Mouse (Mus musculus) heart, adult 18-20 months (tissue): ENCODE data around the gene Gjc3. TPM values are rescaled to one million over a fixed set of nuclear protein-coding genes. Genes with fewer than 3 reads are reported as not detected.

ENCODE experiments used
- DNase-seq, 2 experiments: peaks; one replicate each; pipeline ENCODE4 v3.0.0; 2021 to 2022; ENCODE audit warnings: mixed read lengths in 1 of 2
- total RNA-seq, 2 experiments: library from RNA; stranded (reverse); gene quantifications; 2 replicates each; pipeline ENCODE4 v1.2.3; 2021

Gjc3 gene
- total RNA-seq, 2 experiments from 2014 or later, result 0.15 to 0.26 TPM

GRCm38 (mm10) chr5:137909564-137910262 is 53.2 kb downstream of the Gjc3 start:
- DNase-seq, result no peak

Other genes starting within 250 kb of the Gjc3 start
- gene Nyap1, start 221.5 kb downstream of the Gjc3 start, total RNA-seq, result 1 to 10 TPM in 1 of 2 experiments, under 1 TPM in 1; 0.79 to 1.1 TPM
- 100 to 1,000 TPM; 240 to 253 TPM for gene Tsc22d4, start 217.4 kb downstream of the Gjc3 start, total RNA-seq
- gene Ppp1r35, start 184.2 kb downstream of the Gjc3 start, total RNA-seq, result 10 to 100 TPM in 1 of 2 experiments, 1 to 10 TPM in 1; 9.9 to 12.0 TPM
- gene Mepce, start 175.4 kb downstream of the Gjc3 start, total RNA-seq, result 10 to 100 TPM; 24.2 to 28.7 TPM
- gene Zcwpw1, start 175.3 kb downstream of the Gjc3 start, total RNA-seq, result under 1 TPM; 0.22 to 0.72 TPM
- gene Pilra, start 126.8 kb downstream of the Gjc3 start, total RNA-seq, result 1 to 10 TPM; 1.5 to 1.7 TPM
- gene Pilrb1, start 105.0 kb downstream of the Gjc3 start, total RNA-seq, result 1 to 10 TPM; 1.3 to 2.3 TPM
- under 1 TPM in 1 of 2 experiments, not detected in 1; 0.74 TPM for gene Pilrb2, start 91.3 kb downstream of the Gjc3 start, total RNA-seq
- under 1 TPM; 0.21 to 0.25 TPM for gene Cyp3a13, start 41.5 kb downstream of the Gjc3 start, total RNA-seq
- not detected for gene Azgp1, start 18.4 kb upstream of the Gjc3 start, total RNA-seq
- gene Smok3a, start 58.2 kb upstream of the Gjc3 start, total RNA-seq, result not detected
- gene Smok3b, start 58.3 kb upstream of the Gjc3 start, total RNA-seq, result not detected
- gene Smok3c, start 90.1 kb upstream of the Gjc3 start, total RNA-seq, result not detected
- 10 to 100 TPM; 14.3 to 17.3 TPM for gene Zkscan1, start 122.0 kb upstream of the Gjc3 start, total RNA-seq
- gene Zscan21, start 153.8 kb upstream of the Gjc3 start, total RNA-seq, result 10 to 100 TPM; 11.4 to 13.6 TPM
- gene Zfp113, start 192.6 kb upstream of the Gjc3 start, total RNA-seq, result 1 to 10 TPM; 6.8 to 8.0 TPM
- 100 to 1,000 TPM; 123 to 129 TPM for gene Cops6, start 198.0 kb upstream of the Gjc3 start, total RNA-seq
- 1 to 10 TPM; 6.4 to 7.9 TPM for gene Ap4m1, start 208.9 kb upstream of the Gjc3 start, total RNA-seq
- gene Mcm7, start 209.3 kb upstream of the Gjc3 start, total RNA-seq, result 10 to 100 TPM in 1 of 2 experiments, 1 to 10 TPM in 1; 9.3 to 11.6 TPM
- gene Taf6, start 224.4 kb upstream of the Gjc3 start, total RNA-seq, result 10 to 100 TPM; 29.6 to 34.7 TPM
- gene Cnpy4, start 224.4 kb upstream of the Gjc3 start, total RNA-seq, result 1 to 10 TPM; 6.3 to 6.9 TPM
- gene Mblac1, start 231.2 kb upstream of the Gjc3 start, total RNA-seq, result 1 to 10 TPM; 1.9 to 2.8 TPM